In genomic region chr16:13986574-13987478, GRCm38 (mm10) we compare ENCODE assay signal across 8 mouse cellular contexts. TPM values are rescaled to one million over a fixed set of nuclear protein-coding genes. Genes with fewer than 3 reads are reported as not detected.
A peak's percentile ranks its signal among the peaks of the same experiment; 100 is the strongest.
DNase-seq lines count a peak whose midpoint lies in the region; ATAC-seq and TF ChIP-seq lines count a peak whose summit lies in the region.

TSS of gene 2900011O08Rik (plus strand) at chr16:13986604.
TSS of gene Ifitm7 (minus strand) at chr16:13986888.

- H3K4me3 ChIP-seq in lung, embryonic 14.5 days (ENCODE audit: low read depth, low read length) = peak within 1 kb of the TSS; percentile 40
- H3K4me3 ChIP-seq in heart, postnatal 0 days (ENCODE audit: low read depth, low read length) = peak within 1 kb of the TSS; percentile 35
- H3K4me3 ChIP-seq in megakaryocyte, embryonic 14.5 days (replicated peaks) = peak within 1 kb of the TSS; percentile 92
- peak within 1 kb of the TSS; percentile 39 for H3K4me3 ChIP-seq in stomach, embryonic 15.5 days (replicated peaks)

- no peaks in the 10 kb centered on the region for H3K4me1 ChIP-seq in lung, embryonic 14.5 days (ENCODE audit: insufficient read depth)
- H3K4me1 ChIP-seq in heart, postnatal 0 days (ENCODE audit: control insufficient read depth, insufficient read depth) = peaks cover 7% of the 10 kb centered on the region; the same call in 1 of the 2 replicates
- peaks cover 47% of the 10 kb centered on the region for H3K4me1 ChIP-seq in megakaryocyte, embryonic 14.5 days
- no peaks in the 10 kb centered on the region for H3K4me1 ChIP-seq in stomach, embryonic 15.5 days

- no peaks in the 10 kb centered on the region for H3K27me3 ChIP-seq in lung, embryonic 14.5 days (ENCODE audit: insufficient read depth, low read length)
- H3K27me3 ChIP-seq in heart, postnatal 0 days (ENCODE audit: control insufficient read depth, insufficient read depth, low read length) = peaks cover 14% of the 10 kb centered on the region; the same call in 1 of the 2 replicates
- H3K27me3 ChIP-seq in megakaryocyte, embryonic 14.5 days (replicated peaks) = peaks cover 2% of the 10 kb centered on the region
- H3K27me3 ChIP-seq in stomach, embryonic 15.5 days (replicated peaks) = no peaks in the 10 kb centered on the region

- H3K27ac ChIP-seq in lung, embryonic 14.5 days (ENCODE audit: low read depth) = no peak within 1 kb of the TSS
- no peak within 1 kb of the TSS for H3K27ac ChIP-seq in heart, postnatal 0 days (ENCODE audit: low read depth)
- no peak within 1 kb of the TSS for H3K27ac ChIP-seq in stomach, embryonic 15.5 days

- H3K4me2 ChIP-seq in lung, embryonic 14.5 days = peak within 1 kb of the TSS; percentile 85
- H3K4me2 ChIP-seq in heart, postnatal 0 days (ENCODE audit: low read depth, low read length) = peak within 1 kb of the TSS; percentile 69
- peak within 1 kb of the TSS; percentile 76 for H3K4me2 ChIP-seq in stomach, embryonic 15.5 days

- under 1% methylated on average over 31 of the region's 31 CpGs for WGBS in lung, embryonic 14.5 days
- WGBS in heart, postnatal 0 days = under 1% methylated on average over 31 of the region's 31 CpGs
- under 1% methylated on average over 31 of the region's 31 CpGs for WGBS in stomach, embryonic 15.5 days

- H3K9me3 ChIP-seq in lung, embryonic 14.5 days (ENCODE audit: low read depth, low read length) = no peaks in the 10 kb centered on the region
- H3K9me3 ChIP-seq in heart, postnatal 0 days (replicated peaks; ENCODE audit: control insufficient read depth, low read length) = no peaks in the 10 kb centered on the region
- H3K9me3 ChIP-seq in megakaryocyte, embryonic 14.5 days = no peaks in the 10 kb centered on the region
- H3K9me3 ChIP-seq in stomach, embryonic 15.5 days = no peaks in the 10 kb centered on the region

- TF ChIP-seq EP300 in heart, postnatal 0 days (IDR thresholded peaks at IDR 0.05; ENCODE audit: low read depth) = no peak

- peak within 1 kb of the TSS; percentile 44 for H3K9ac ChIP-seq in lung, embryonic 14.5 days
- H3K9ac ChIP-seq in heart, postnatal 0 days (replicated peaks; ENCODE audit: low read depth, low read length) = no peak within 1 kb of the TSS
- H3K9ac ChIP-seq in stomach, embryonic 15.5 days = no peak within 1 kb of the TSS

- ATAC-seq in lung, embryonic 14.5 days (ENCODE audit: insufficient read depth) = peak; percentile 78
- ATAC-seq in heart, postnatal 0 days (ENCODE audit: insufficient read depth, low read depth) = no peak
- ATAC-seq in stomach, embryonic 15.5 days (ENCODE audit: insufficient read depth, low FRiP score, low read depth) = 0 out of 2 replicates have a peak, but pooled peaks have one; percentile 43

- no peaks in the 10 kb centered on the region for H3K36me3 ChIP-seq in lung, embryonic 14.5 days (ENCODE audit: insufficient read depth)
- no peaks in the 10 kb centered on the region for H3K36me3 ChIP-seq in heart, postnatal 0 days (replicated peaks; ENCODE audit: control insufficient read depth, insufficient read depth, low read length)
- H3K36me3 ChIP-seq in megakaryocyte, embryonic 14.5 days (replicated peaks; ENCODE audit: low read length) = no peaks in the 10 kb centered on the region
- H3K36me3 ChIP-seq in stomach, embryonic 15.5 days = no peaks in the 10 kb centered on the region

- peak; percentile 41 for DNase-seq in lung, embryonic 14.5 days
- DNase-seq in lung, postnatal 36 days = no peak
- peak; percentile 60 for DNase-seq in embryo, embryonic 10.5 days (ENCODE audit: low spot score)
- DNase-seq in heart, postnatal 0 days (ENCODE audit: low spot score) = no peak
- peak; percentile 69 to 76 for DNase-seq in layer of hippocampus, postnatal 14 days (ENCODE audit: low spot score in 2 of 2)
- no peak for DNase-seq in urinary bladder, postnatal 4 days (ENCODE audit: low spot score in 2 of 2)

- TF ChIP-seq CTCF in lung, embryonic 14.5 days (IDR thresholded peaks at IDR 0.05; ENCODE audit: low read depth) = no peak
- no peak for TF ChIP-seq CTCF in heart, postnatal 0 days (IDR thresholded peaks at IDR 0.05; ENCODE audit: low read depth)

RNA-seq across cellular contexts. Expression of gene 2900011O08Rik, which starts in this region (rescaled TPM):
- polyA plus RNA-seq in lung, embryonic 14.5 days (2014; fragmentation: Nextera tagmentation; extraction: Ambion mirVana) = 0.31 and 0.55 TPM in 2 replicates
- 0.04 TPM in 1 of 2 replicates, not detected in the other for total RNA-seq in heart, postnatal 0 days (2014; rRNA removed; ENCODE audit: low replicate concordance)
- polyA plus RNA-seq in heart, postnatal 0 days (2015; fragmentation: Nextera tagmentation; extraction: Ambion mirVana) = 0.07 and 0.16 TPM in 2 replicates
- total RNA-seq in layer of hippocampus, postnatal 14 days (2021) = 100 to 1,000 TPM; 252 to 262 TPM
- polyA plus RNA-seq in megakaryocyte, embryonic 14.5 days (2012; ENCODE audit: insufficient read depth, low replicate concordance) = 0.43 TPM in 1 of 2 replicates, not detected in the other
- 1.7 and 2.4 TPM in 2 replicates for polyA plus RNA-seq in stomach, embryonic 15.5 days (2015; fragmentation: Nextera tagmentation; extraction: Ambion mirVana)

RNA-seq across cellular contexts. Expression of gene Ifitm7, which starts in this region (rescaled TPM):
- polyA plus RNA-seq in lung, embryonic 14.5 days (2014; fragmentation: Nextera tagmentation; extraction: Ambion mirVana) = not detected in 2 replicates
- not detected in 2 replicates for total RNA-seq in heart, postnatal 0 days (2014; rRNA removed; ENCODE audit: low replicate concordance)
- not detected in 2 replicates for polyA plus RNA-seq in heart, postnatal 0 days (2015; fragmentation: Nextera tagmentation; extraction: Ambion mirVana)
- 1 to 10 TPM; 2.2 to 2.5 TPM for total RNA-seq in layer of hippocampus, postnatal 14 days (2021)
- polyA plus RNA-seq in megakaryocyte, embryonic 14.5 days (2012; ENCODE audit: insufficient read depth, low replicate concordance) = 0.76 TPM in 1 of 2 replicates, not detected in the other
- polyA plus RNA-seq in stomach, embryonic 15.5 days (2015; fragmentation: Nextera tagmentation; extraction: Ambion mirVana) = not detected in 2 replicates

Comparison
In these comparisons a context has a peak if more than half of its experiments do, and no peak if none do; other contexts are left out.
1. RNA of gene 2900011O08Rik (total RNA-seq): 252 to 262 TPM in layer of hippocampus, postnatal 14 days; 0.04 TPM in heart, postnatal 0 days; every median in the first group is over 100 times any median in the second.
2. Peak in DNase-seq, ATAC-seq, H3K4me3 ChIP-seq, H3K9ac ChIP-seq and H3K4me2 ChIP-seq in lung, embryonic 14.5 days; RNA of the genes that start here not detected or under 1 TPM.
3. DNase-seq: peak in embryo, embryonic 10.5 days (single experiment) and layer of hippocampus, postnatal 14 days (2 of 2); none in lung, postnatal 36 days (single experiment), heart, postnatal 0 days (single experiment) and urinary bladder, postnatal 4 days (0 of 2).
4. H3K4me3 ChIP-seq: peak in every context shown above with its lines; median percentile 92 in megakaryocyte, embryonic 14.5 days; 40 in lung, embryonic 14.5 days; 39 in stomach, embryonic 15.5 days; 35 in heart, postnatal 0 days.
5. Peak in every context shown above with its lines, with median percentiles within 50 percentile points of each other: H3K4me2 ChIP-seq.